Mouse (Mus musculus): ENCODE measurements around the gene Cdsn. TPM values are rescaled to one million over a fixed set of nuclear protein-coding genes. Genes with fewer than 3 reads are reported as not detected.
A peak's percentile ranks its signal among the peaks of the same experiment; 100 is the strongest.

Gene Cdsn
- polyA plus RNA-seq, 1 experiment from 2014 or later = 0.06 TPM

- no peak overlapping the region for H3K9ac ChIP-seq (ENCODE audit: low read length)
- no peaks in the 10 kb centered on the region for H3K27me3 ChIP-seq (replicated peaks; ENCODE audit: control insufficient read depth, insufficient read depth, low read length)
- H3K27ac ChIP-seq (ENCODE audit: low read depth, low read length) = no peak overlapping the region
- no peak for ATAC-seq
- H3K4me2 ChIP-seq (ENCODE audit: low read length) = no peak overlapping the region
- no peaks in the 10 kb centered on the region for H3K36me3 ChIP-seq (ENCODE audit: control insufficient read depth, insufficient read depth, low read length)
- no peak overlapping the region for H3K4me3 ChIP-seq (ENCODE audit: low read depth, low read length)
- H3K4me1 ChIP-seq (ENCODE audit: control insufficient read depth, insufficient read depth, low read length) = 0 out of 2 replicates have a peak, but pooled peaks cover 2% of the 10 kb centered on the region
- no peak for DNase-seq (ENCODE audit: low spot score)
- H3K9me3 ChIP-seq (replicated peaks; ENCODE audit: control insufficient read depth, low read length) = no peaks in the 10 kb centered on the region
- WGBS = 43% methylated on average over 14 of the region's 14 CpGs
These were observed 8.5 kb upstream of the Cdsn start for GRCm38 (mm10) chr17:35543412-35543861.

GRCm38 (mm10) chr17:35544001-35544400 lies 7.9 kb upstream of the Cdsn start:
- 91% methylated on average over 6 of the region's 6 CpGs for WGBS
- ATAC-seq (no peak), DNase-seq (ENCODE audit: low spot score) (no peak)
- Histone ChIP-seq H3K9me3 (replicated peaks; ENCODE audit: control insufficient read depth, low read length) (no peaks in the 10 kb centered on the region), H3K27me3 (replicated peaks; ENCODE audit: control insufficient read depth, insufficient read depth, low read length) (no peaks in the 10 kb centered on the region), H3K9ac (ENCODE audit: low read length) (no peak overlapping the region), H3K4me3 (ENCODE audit: low read depth, low read length) (no peak overlapping the region), H3K36me3 (ENCODE audit: control insufficient read depth, insufficient read depth, low read length) (no peaks in the 10 kb centered on the region), H3K4me1 (ENCODE audit: control insufficient read depth, insufficient read depth, low read length) (0 out of 2 replicates have a peak, but pooled peaks cover 2% of the 10 kb centered on the region), H3K27ac (ENCODE audit: low read depth, low read length) (no peak overlapping the region), H3K4me2 (ENCODE audit: low read length) (no peak overlapping the region)

- DNase-seq (ENCODE audit: low spot score) (peak; percentile 62), ATAC-seq (peak; percentile 46; the same call in 1 of the 2 replicates)
- Histone ChIP-seq H3K4me1 (ENCODE audit: control insufficient read depth, insufficient read depth, low read length) (0 out of 2 replicates have a peak, but pooled peaks cover 4% of the 10 kb centered on the region), H3K9ac (ENCODE audit: low read length) (no peak overlapping the region), H3K4me2 (ENCODE audit: low read length) (no peak overlapping the region), H3K27me3 (replicated peaks; ENCODE audit: control insufficient read depth, insufficient read depth, low read length) (no peaks in the 10 kb centered on the region), H3K36me3 (ENCODE audit: control insufficient read depth, insufficient read depth, low read length) (no peaks in the 10 kb centered on the region), H3K9me3 (replicated peaks; ENCODE audit: control insufficient read depth, low read length) (no peaks in the 10 kb centered on the region), H3K4me3 (ENCODE audit: low read depth, low read length) (no peak overlapping the region), H3K27ac (ENCODE audit: low read depth, low read length) (no peak overlapping the region)
- WGBS = 31% methylated on average over 6 of the region's 6 CpGs
These were observed 7.2 kb upstream of the Cdsn start for GRCm38 (mm10) chr17:35544680-35545079.

- ATAC-seq (no peak), DNase-seq (ENCODE audit: low spot score) (no peak)
- Histone ChIP-seq H3K9me3 (replicated peaks; ENCODE audit: control insufficient read depth, low read length) (no peaks in the 10 kb centered on the region), H3K36me3 (ENCODE audit: control insufficient read depth, insufficient read depth, low read length) (no peaks in the 10 kb centered on the region), H3K27me3 (replicated peaks; ENCODE audit: control insufficient read depth, insufficient read depth, low read length) (no peaks in the 10 kb centered on the region), H3K4me3 (ENCODE audit: low read depth, low read length) (no peak overlapping the region), H3K4me1 (ENCODE audit: control insufficient read depth, insufficient read depth, low read length) (0 out of 2 replicates have a peak, but pooled peaks cover 5% of the 10 kb centered on the region), H3K4me2 (ENCODE audit: low read length) (no peak overlapping the region), H3K9ac (ENCODE audit: low read length) (no peak overlapping the region), H3K27ac (ENCODE audit: low read depth, low read length) (no peak overlapping the region)
- 26% methylated on average over 2 of the region's 2 CpGs for WGBS
These were observed 4.5 kb upstream of the Cdsn start for GRCm38 (mm10) chr17:35547465-35547864.

- Histone ChIP-seq H3K9ac (ENCODE audit: low read length) (no peak overlapping the region), H3K27ac (ENCODE audit: low read depth, low read length) (no peak overlapping the region), H3K27me3 (replicated peaks; ENCODE audit: control insufficient read depth, insufficient read depth, low read length) (no peaks in the 10 kb centered on the region), H3K4me2 (ENCODE audit: low read length) (no peak overlapping the region), H3K4me3 (ENCODE audit: low read depth, low read length) (no peak overlapping the region), H3K9me3 (replicated peaks; ENCODE audit: control insufficient read depth, low read length) (no peaks in the 10 kb centered on the region), H3K4me1 (ENCODE audit: control insufficient read depth, insufficient read depth, low read length) (0 out of 2 replicates have a peak, but pooled peaks cover 3% of the 10 kb centered on the region), H3K36me3 (ENCODE audit: control insufficient read depth, insufficient read depth, low read length) (no peaks in the 10 kb centered on the region)
- DNase-seq (ENCODE audit: low spot score) = no peak
- ATAC-seq = no peak
- 20% methylated on average over 5 of the region's 5 CpGs for WGBS
These were observed 3.3 kb upstream of the Cdsn start for GRCm38 (mm10) chr17:35548636-35549035.

- 45% methylated on average over 15 of the region's 15 CpGs for WGBS
These were observed 2.3 kb upstream of the Cdsn start for GRCm38 (mm10) chr17:35549437-35550142.

GRCm38 (mm10) chr17:35550143-35550494 lies 1.8 kb upstream of the Cdsn start:
- Histone ChIP-seq H3K4me2 (ENCODE audit: low read length) (no peak overlapping the region), H3K9ac (ENCODE audit: low read length) (no peak overlapping the region), H3K36me3 (ENCODE audit: control insufficient read depth, insufficient read depth, low read length) (no peaks in the 10 kb centered on the region), H3K4me1 (ENCODE audit: control insufficient read depth, insufficient read depth, low read length) (0 out of 2 replicates have a peak, but pooled peaks cover 3% of the 10 kb centered on the region), H3K4me3 (ENCODE audit: low read depth, low read length) (no peak overlapping the region), H3K27ac (ENCODE audit: low read depth, low read length) (no peak overlapping the region), H3K27me3 (replicated peaks; ENCODE audit: control insufficient read depth, insufficient read depth, low read length) (no peaks in the 10 kb centered on the region), H3K9me3 (replicated peaks; ENCODE audit: control insufficient read depth, low read length) (no peaks in the 10 kb centered on the region)
- no peak for DNase-seq (ENCODE audit: low spot score)
- no peak for ATAC-seq
- WGBS = 95% methylated on average over 4 of the region's 4 CpGs

More at GRCm38 (mm10) chr17:35549437-35550142, 2.3 kb upstream of the Cdsn start:
- H3K4me2 ChIP-seq (ENCODE audit: low read length) = 0 out of 2 replicates have a peak overlapping the region, but pooled peaks have one; percentile 2
- H3K9me3 ChIP-seq (replicated peaks; ENCODE audit: control insufficient read depth, low read length) = no peaks in the 10 kb centered on the region
- H3K27ac ChIP-seq (ENCODE audit: low read depth, low read length) = 0 out of 2 replicates have a peak overlapping the region, but pooled peaks have one; percentile 27
- ATAC-seq (peak; percentile 52; the same call in 1 of the 2 replicates), DNase-seq (ENCODE audit: low spot score) (peak; percentile 31)
- H3K27me3 ChIP-seq (replicated peaks; ENCODE audit: control insufficient read depth, insufficient read depth, low read length) = no peaks in the 10 kb centered on the region
- 0 out of 2 replicates have a peak, but pooled peaks cover 3% of the 10 kb centered on the region for H3K4me1 ChIP-seq (ENCODE audit: control insufficient read depth, insufficient read depth, low read length)
- no peaks in the 10 kb centered on the region for H3K36me3 ChIP-seq (ENCODE audit: control insufficient read depth, insufficient read depth, low read length)
- no peak overlapping the region for H3K9ac ChIP-seq (ENCODE audit: low read length)
- no peak overlapping the region for H3K4me3 ChIP-seq (ENCODE audit: low read depth, low read length)

- Histone ChIP-seq H3K9me3 (replicated peaks; ENCODE audit: control insufficient read depth, low read length) (no peaks in the 10 kb centered on the region), H3K9ac (ENCODE audit: low read length) (no peak overlapping the region), H3K4me3 (ENCODE audit: low read depth, low read length) (no peak overlapping the region), H3K27ac (ENCODE audit: low read depth, low read length) (no peak overlapping the region), H3K27me3 (replicated peaks; ENCODE audit: control insufficient read depth, insufficient read depth, low read length) (no peaks in the 10 kb centered on the region), H3K4me2 (ENCODE audit: low read length) (no peak overlapping the region), H3K4me1 (ENCODE audit: control insufficient read depth, insufficient read depth, low read length) (0 out of 2 replicates have a peak, but pooled peaks cover 3% of the 10 kb centered on the region), H3K36me3 (ENCODE audit: control insufficient read depth, insufficient read depth, low read length) (no peaks in the 10 kb centered on the region)
- WGBS = 56% methylated on average over 8 of the region's 8 CpGs
- ATAC-seq (no peak), DNase-seq (ENCODE audit: low spot score) (no peak)
These were observed 1.1 kb upstream of the Cdsn start for GRCm38 (mm10) chr17:35550871-35551270.

- Histone ChIP-seq H3K4me1 (ENCODE audit: control insufficient read depth, insufficient read depth, low read length) (0 out of 2 replicates have a peak, but pooled peaks cover 3% of the 10 kb centered on the region), H3K27ac (ENCODE audit: low read depth, low read length) (no peak overlapping the region), H3K9me3 (replicated peaks; ENCODE audit: control insufficient read depth, low read length) (no peaks in the 10 kb centered on the region), H3K27me3 (replicated peaks; ENCODE audit: control insufficient read depth, insufficient read depth, low read length) (no peaks in the 10 kb centered on the region), H3K4me3 (ENCODE audit: low read depth, low read length) (no peak overlapping the region), H3K36me3 (ENCODE audit: control insufficient read depth, insufficient read depth, low read length) (no peaks in the 10 kb centered on the region), H3K4me2 (ENCODE audit: low read length) (no peak overlapping the region), H3K9ac (ENCODE audit: low read length) (no peak overlapping the region)
- DNase-seq (ENCODE audit: low spot score) = no peak
- no peak for ATAC-seq
- WGBS = 79% methylated on average over 5 of the region's 5 CpGs
These were observed 2.4 kb downstream of the Cdsn start for GRCm38 (mm10) chr17:35554321-35554720.
